Mouse (Mus musculus) heart, adult 9 months (tissue): ENCODE measurements around the gene Tpra1.

Experiments used
- DNase-seq, 2 experiments: peaks; one replicate each; pipeline ENCODE4 v3.0.0; 2022; ENCODE audit warnings: low spot score in 2 of 2

Gene Tpra1

GRCm38 (mm10) chr6:88957313-88957712 lies 55.3 kb downstream of the Tpra1 start:
- no peak for DNase-seq

GRCm38 (mm10) chr6:88957801-88958211 lies 55.8 kb downstream of the Tpra1 start:
- no peak for DNase-seq

GRCm38 (mm10) chr6:88958305-88958704 lies 56.3 kb downstream of the Tpra1 start:
- no peak for DNase-seq

GRCm38 (mm10) chr6:88959834-88960233 lies 57.8 kb downstream of the Tpra1 start:
- DNase-seq, result no peak

- DNase-seq, result no peak
Observed at GRCm38 (mm10) chr6:88960941-88961340, 58.9 kb downstream of the Tpra1 start.
